Mouse (Mus musculus) spleen, postnatal 14 days (tissue): ENCODE results near the gene Dennd1a.

Experiments used
- DNase-seq, 2 experiments: peaks; one replicate each; pipeline ENCODE4 v3.0.0; 2021 to 2022; ENCODE audit warnings: low spot score in 2 of 2

The Dennd1a gene

GRCm38 (mm10) chr2:37881262-37881913 lies 405.8 kb downstream of the Dennd1a start:
- no peak for DNase-seq

- no peak for DNase-seq
Observed at GRCm38 (mm10) chr2:37879697-37880096, 407.5 kb downstream of the Dennd1a start.

GRCm38 (mm10) chr2:37872791-37873190 lies 414.4 kb downstream of the Dennd1a start:
- DNase-seq = no peak

- DNase-seq = no peak
Observed at GRCm38 (mm10) chr2:37869628-37870027, 417.6 kb downstream of the Dennd1a start.

GRCm38 (mm10) chr2:37867387-37867786 lies 419.8 kb downstream of the Dennd1a start:
- no peak for DNase-seq

GRCm38 (mm10) chr2:37857472-37857871 lies 429.7 kb downstream of the Dennd1a start:
- no peak for DNase-seq

GRCm38 (mm10) chr2:37856955-37857354 lies 430.2 kb downstream of the Dennd1a start:
- no peak for DNase-seq

- DNase-seq = no peak
Observed at GRCm38 (mm10) chr2:37855226-37855625, 432.0 kb downstream of the Dennd1a start.

GRCm38 (mm10) chr2:37853878-37854435 lies 433.2 kb downstream of the Dennd1a start:
- DNase-seq = no peak

GRCm38 (mm10) chr2:37850626-37851025 lies 436.6 kb downstream of the Dennd1a start:
- DNase-seq = no peak

GRCm38 (mm10) chr2:37849357-37849756 lies 437.8 kb downstream of the Dennd1a start:
- no peak for DNase-seq

- no peak for DNase-seq
Observed at GRCm38 (mm10) chr2:37842719-37843118, 444.5 kb downstream of the Dennd1a start.

- DNase-seq = no peak
Observed at GRCm38 (mm10) chr2:37842151-37842569, 445.0 kb downstream of the Dennd1a start.

GRCm38 (mm10) chr2:37839922-37840321 lies 447.3 kb downstream of the Dennd1a start:
- DNase-seq = no peak

GRCm38 (mm10) chr2:37838202-37838984 lies 448.8 kb downstream of the Dennd1a start:
- no peak for DNase-seq

GRCm38 (mm10) chr2:37837542-37837941 lies 449.6 kb downstream of the Dennd1a start:
- no peak for DNase-seq

- no peak for DNase-seq
Observed at GRCm38 (mm10) chr2:37836926-37837325, 450.3 kb downstream of the Dennd1a start.

- DNase-seq = no peak
Observed at GRCm38 (mm10) chr2:37832253-37832652, 454.9 kb downstream of the Dennd1a start.

- no peak for DNase-seq
Observed at GRCm38 (mm10) chr2:37829758-37830275, 457.4 kb downstream of the Dennd1a start.

GRCm38 (mm10) chr2:37823826-37824225 lies 463.4 kb downstream of the Dennd1a start:
- no peak for DNase-seq

- DNase-seq = no peak
Observed at GRCm38 (mm10) chr2:37822122-37822521, 465.1 kb downstream of the Dennd1a start.

GRCm38 (mm10) chr2:37819526-37820152 lies 467.6 kb downstream of the Dennd1a start:
- no peak for DNase-seq
